Mouse (Mus musculus) brown adipose tissue, adult 24 weeks (tissue): ENCODE measurements around the gene Rasl10a. TPM values are rescaled to one million over a fixed set of nuclear protein-coding genes. Genes with fewer than 3 reads are reported as not detected.

Experiments
- polyA plus RNA-seq: library from polyadenylated mRNA; stranded (reverse); fragments of >200 nt; gene quantifications from 2 replicates; pipeline ENCODE4 v1.2.4, GENCODE M21; 2012; ENCODE audit not compliant: missing spikeins, insufficient read depth, insufficient read length

Rasl10a gene
- polyA plus RNA-seq, 1 experiment = 0.95 TPM

Other genes starting within 250 kb of the Rasl10a start
- 41.2 and 56.4 TPM in 2 replicates for gene Nf2, start 208.6 kb upstream of the Rasl10a start, polyA plus RNA-seq
- gene Nipsnap1, start 184.2 kb upstream of the Rasl10a start, polyA plus RNA-seq = 24.9 and 35.0 TPM in 2 replicates
- gene Thoc5, start 162.8 kb upstream of the Rasl10a start, polyA plus RNA-seq = 14.9 and 18.1 TPM in 2 replicates
- gene Nefh, start 110.1 kb upstream of the Rasl10a start, polyA plus RNA-seq = not detected in 2 replicates
- 27.0 and 49.5 TPM in 2 replicates for gene Ap1b1, start 71.3 kb upstream of the Rasl10a start, polyA plus RNA-seq
- 17.7 and 20.5 TPM in 2 replicates for gene Gas2l1, start 7.2 kb downstream of the Rasl10a start, polyA plus RNA-seq
- 14.4 and 18.4 TPM in 2 replicates for gene Rhbdd3, start 40.8 kb downstream of the Rasl10a start, polyA plus RNA-seq
- gene Ewsr1, start 41.1 kb downstream of the Rasl10a start, polyA plus RNA-seq = 121 and 140 TPM in 2 replicates
- 0.92 TPM in 1 of 2 replicates, not detected in the other for gene Emid1, start 94.1 kb downstream of the Rasl10a start, polyA plus RNA-seq
- 4.8 and 5.7 TPM in 2 replicates for gene Kremen1, start 203.4 kb downstream of the Rasl10a start, polyA plus RNA-seq